Mouse (Mus musculus) G1E-ER4 (cell line): ENCODE results near the gene Pcx. TPM values are rescaled to one million over a fixed set of nuclear protein-coding genes. Genes with fewer than 3 reads are reported as not detected.

Experiments
- GATA1 ChIP-seq: IDR thresholded peaks from one replicate; pipeline ENCODE4 v1.8.0; 2012; ENCODE audit warnings: low read length, inconsistent platforms
- polyA plus RNA-seq: library from polyadenylated mRNA; stranded (reverse); fragments of >175 nt; gene quantifications from 2 replicates; pipeline ENCODE4 v1.2.3, GENCODE M21; 2012

Gene Pcx
- polyA plus RNA-seq, 1 experiment, result 20.4 TPM

- no peak for TF ChIP-seq GATA1
These were observed 49.3 kb downstream of the Pcx start for GRCm38 (mm10) chr19:4559588-4559987.

GRCm38 (mm10) chr19:4560205-4560604, 49.9 kb downstream of the Pcx start:
- TF ChIP-seq GATA1, result no peak

GRCm38 (mm10) chr19:4565678-4566077, 55.4 kb downstream of the Pcx start:
- no peak for TF ChIP-seq GATA1

- TF ChIP-seq GATA1, result no peak
These were observed 56.6 kb downstream of the Pcx start for GRCm38 (mm10) chr19:4566880-4567279.

GRCm38 (mm10) chr19:4567665-4568064, 57.4 kb downstream of the Pcx start:
- TF ChIP-seq GATA1, result no peak

- TF ChIP-seq GATA1, result no peak
These were observed 58.6 kb downstream of the Pcx start for GRCm38 (mm10) chr19:4568832-4569231.

GRCm38 (mm10) chr19:4569356-4570236, 59.3 kb downstream of the Pcx start:
- no peak for TF ChIP-seq GATA1

- TF ChIP-seq GATA1, result no peak
These were observed 60.0 kb downstream of the Pcx start for GRCm38 (mm10) chr19:4570237-4570613.

- no peak for TF ChIP-seq GATA1
These were observed 60.5 kb downstream of the Pcx start for GRCm38 (mm10) chr19:4570815-4571214.

GRCm38 (mm10) chr19:4571658-4572057, 61.4 kb downstream of the Pcx start:
- TF ChIP-seq GATA1, result no peak

- TF ChIP-seq GATA1, result no peak
These were observed 61.8 kb downstream of the Pcx start for GRCm38 (mm10) chr19:4572061-4572460.

GRCm38 (mm10) chr19:4572467-4572866, 62.2 kb downstream of the Pcx start:
- no peak for TF ChIP-seq GATA1

GRCm38 (mm10) chr19:4573241-4573640, 63.0 kb downstream of the Pcx start:
- TF ChIP-seq GATA1, result no peak

GRCm38 (mm10) chr19:4578799-4579198, 68.5 kb downstream of the Pcx start:
- no peak for TF ChIP-seq GATA1

GRCm38 (mm10) chr19:4579296-4579695, 69.0 kb downstream of the Pcx start:
- no peak for TF ChIP-seq GATA1

- no peak for TF ChIP-seq GATA1
These were observed 73.6 kb downstream of the Pcx start for GRCm38 (mm10) chr19:4583856-4584255.

GRCm38 (mm10) chr19:4587426-4587825, 77.2 kb downstream of the Pcx start:
- TF ChIP-seq GATA1, result no peak
